Mouse (Mus musculus): ENCODE results near the gene Dagla. TPM values are rescaled to one million over a fixed set of nuclear protein-coding genes. Genes with fewer than 3 reads are reported as not detected.
A peak's percentile ranks its signal among the peaks of the same experiment; 100 is the strongest.

Dagla gene
- polyA plus RNA-seq, 1 experiment: 10.1 TPM

- DNase-seq (ENCODE audit: low read depth): no peak
Measured at GRCm38 (mm10) chr19:10307351-10307750, 2.7 kb upstream of the Dagla start.

GRCm38 (mm10) chr19:10306521-10307243 is 2.0 kb upstream of the Dagla start:
- peak; percentile 82 for DNase-seq (ENCODE audit: low read depth)

GRCm38 (mm10) chr19:10305640-10306039 is 963 bp upstream of the Dagla start:
- DNase-seq (ENCODE audit: low read depth): no peak

- no peak for DNase-seq (ENCODE audit: low read depth)
Measured at GRCm38 (mm10) chr19:10304395-10304794, 282 bp downstream of the Dagla start.

- DNase-seq (ENCODE audit: low read depth): no peak
Measured at GRCm38 (mm10) chr19:10302852-10303251, 1.8 kb downstream of the Dagla start.

- DNase-seq (ENCODE audit: low read depth): no peak
Measured at GRCm38 (mm10) chr19:10301866-10302356, 2.8 kb downstream of the Dagla start.

GRCm38 (mm10) chr19:10301263-10301662 is 3.4 kb downstream of the Dagla start:
- no peak for DNase-seq (ENCODE audit: low read depth)

GRCm38 (mm10) chr19:10300809-10301208 is 3.9 kb downstream of the Dagla start:
- no peak for DNase-seq (ENCODE audit: low read depth)

GRCm38 (mm10) chr19:10298268-10298667 is 6.4 kb downstream of the Dagla start:
- DNase-seq (ENCODE audit: low read depth): no peak

- DNase-seq (ENCODE audit: low read depth): no peak
Measured at GRCm38 (mm10) chr19:10297041-10297503, 7.6 kb downstream of the Dagla start.

- no peak for DNase-seq (ENCODE audit: low read depth)
Measured at GRCm38 (mm10) chr19:10296306-10296705, 8.4 kb downstream of the Dagla start.

GRCm38 (mm10) chr19:10294631-10295562 is 9.8 kb downstream of the Dagla start:
- DNase-seq (ENCODE audit: low read depth): no peak

- no peak for DNase-seq (ENCODE audit: low read depth)
Measured at GRCm38 (mm10) chr19:10293987-10294386, 10.7 kb downstream of the Dagla start.

- DNase-seq (ENCODE audit: low read depth): no peak
Measured at GRCm38 (mm10) chr19:10291896-10292490, 12.7 kb downstream of the Dagla start.

- DNase-seq (ENCODE audit: low read depth): no peak
Measured at GRCm38 (mm10) chr19:10290153-10290945, 14.3 kb downstream of the Dagla start.

- DNase-seq (ENCODE audit: low read depth): peak; percentile 87
Measured at GRCm38 (mm10) chr19:10289609-10290150, 15.0 kb downstream of the Dagla start.

- DNase-seq (ENCODE audit: low read depth): no peak
Measured at GRCm38 (mm10) chr19:10288125-10289040, 16.3 kb downstream of the Dagla start.

- no peak for DNase-seq (ENCODE audit: low read depth)
Measured at GRCm38 (mm10) chr19:10286458-10286872, 18.2 kb downstream of the Dagla start.

GRCm38 (mm10) chr19:10280771-10281540 is 23.7 kb downstream of the Dagla start:
- no peak for DNase-seq (ENCODE audit: low read depth)

Measured in gonadal fat pad, adult 2 months (tissue).